Mouse (Mus musculus): ENCODE data around the gene Gm36176. TPM values are rescaled to one million over a fixed set of nuclear protein-coding genes. Genes with fewer than 3 reads are reported as not detected.
A peak's percentile ranks its signal among the peaks of the same experiment; 100 is the strongest.

Gene Gm36176
- total and polyA plus RNA-seq, 2 experiments from 2014 or later, result not detected

- Histone ChIP-seq H3K36me3 (ENCODE audit: insufficient read depth) (no peaks in the 10 kb centered on the region), H3K4me1 (ENCODE audit: insufficient read depth) (no peaks in the 10 kb centered on the region), H3K4me2 (ENCODE audit: low read depth) (no peak overlapping the region), H3K27ac (ENCODE audit: low read depth, low read length) (no peak overlapping the region), H3K9ac (no peak overlapping the region), H3K9me3 (ENCODE audit: low read length) (no peaks in the 10 kb centered on the region), H3K27me3 (ENCODE audit: insufficient read depth, low read length) (no peaks in the 10 kb centered on the region), H3K4me3 (ENCODE audit: low read depth, low read length) (no peak overlapping the region)
- ATAC-seq, result no peak
- no peak for DNase-seq
- 56% methylated on average over 6 of the region's 6 CpGs for WGBS
- peak; percentile 36 for TF ChIP-seq CTCF (IDR thresholded peaks at IDR 0.05; ENCODE audit: low read depth)
These were observed 32.4 kb downstream of the Gm36176 start for GRCm38 (mm10) chr10:77878985-77879384.

DNA sequence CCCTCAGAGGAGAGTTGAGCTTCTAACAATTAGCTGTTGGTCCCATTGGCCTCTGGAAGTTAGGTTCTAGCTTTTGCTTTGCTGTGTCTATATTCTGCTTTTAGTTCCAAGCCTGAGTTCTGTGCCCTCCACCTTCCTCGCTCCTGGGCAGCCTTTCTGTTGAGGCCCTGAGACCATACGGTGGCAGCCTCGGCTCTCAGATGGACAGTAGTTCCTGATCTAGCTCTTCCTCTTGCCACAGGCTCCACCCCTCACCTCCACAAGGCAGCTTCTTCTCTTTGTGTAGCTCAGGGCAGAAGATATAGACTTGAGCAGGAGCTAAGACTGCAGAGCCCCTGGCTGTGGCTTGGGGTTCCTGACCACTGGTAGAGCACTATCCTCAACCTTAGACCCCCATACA is 33.7 kb downstream of the Gm36176 start:
- Histone ChIP-seq H3K4me3 (ENCODE audit: low read depth, low read length) (no peak overlapping the region), H3K36me3 (ENCODE audit: insufficient read depth) (no peaks in the 10 kb centered on the region), H3K4me2 (ENCODE audit: low read depth) (no peak overlapping the region), H3K4me1 (ENCODE audit: insufficient read depth) (no peaks in the 10 kb centered on the region), H3K27me3 (ENCODE audit: insufficient read depth, low read length) (no peaks in the 10 kb centered on the region), H3K27ac (ENCODE audit: low read depth, low read length) (no peak overlapping the region), H3K9ac (no peak overlapping the region), H3K9me3 (ENCODE audit: low read length) (no peaks in the 10 kb centered on the region)
- no peak for TF ChIP-seq CTCF (IDR thresholded peaks at IDR 0.05; ENCODE audit: low read depth)
- ATAC-seq (no peak), DNase-seq (no peak)
- 87% methylated on average over 3 of the region's 3 CpGs for WGBS

GRCm38 (mm10) chr10:77882553-77882952 is 36.0 kb downstream of the Gm36176 start:
- H3K27me3 ChIP-seq (ENCODE audit: insufficient read depth, low read length), result no peaks in the 10 kb centered on the region
- no peaks in the 10 kb centered on the region for H3K9me3 ChIP-seq (ENCODE audit: low read length)
- no peaks in the 10 kb centered on the region for H3K4me1 ChIP-seq (ENCODE audit: insufficient read depth)
- 85% methylated on average over 5 of the region's 5 CpGs for WGBS
- no peak for DNase-seq
- H3K9ac ChIP-seq, result no peak overlapping the region
- no peak overlapping the region for H3K4me3 ChIP-seq (ENCODE audit: low read depth, low read length)
- no peaks in the 10 kb centered on the region for H3K36me3 ChIP-seq (ENCODE audit: insufficient read depth)
- no peak overlapping the region for H3K4me2 ChIP-seq (ENCODE audit: low read depth)
- no peak overlapping the region for H3K27ac ChIP-seq (ENCODE audit: low read depth, low read length)
- TF ChIP-seq CTCF (IDR thresholded peaks at IDR 0.05; ENCODE audit: low read depth), result peak; percentile 22; the same call in 1 of the 2 replicates
- no peak for ATAC-seq

DNA sequence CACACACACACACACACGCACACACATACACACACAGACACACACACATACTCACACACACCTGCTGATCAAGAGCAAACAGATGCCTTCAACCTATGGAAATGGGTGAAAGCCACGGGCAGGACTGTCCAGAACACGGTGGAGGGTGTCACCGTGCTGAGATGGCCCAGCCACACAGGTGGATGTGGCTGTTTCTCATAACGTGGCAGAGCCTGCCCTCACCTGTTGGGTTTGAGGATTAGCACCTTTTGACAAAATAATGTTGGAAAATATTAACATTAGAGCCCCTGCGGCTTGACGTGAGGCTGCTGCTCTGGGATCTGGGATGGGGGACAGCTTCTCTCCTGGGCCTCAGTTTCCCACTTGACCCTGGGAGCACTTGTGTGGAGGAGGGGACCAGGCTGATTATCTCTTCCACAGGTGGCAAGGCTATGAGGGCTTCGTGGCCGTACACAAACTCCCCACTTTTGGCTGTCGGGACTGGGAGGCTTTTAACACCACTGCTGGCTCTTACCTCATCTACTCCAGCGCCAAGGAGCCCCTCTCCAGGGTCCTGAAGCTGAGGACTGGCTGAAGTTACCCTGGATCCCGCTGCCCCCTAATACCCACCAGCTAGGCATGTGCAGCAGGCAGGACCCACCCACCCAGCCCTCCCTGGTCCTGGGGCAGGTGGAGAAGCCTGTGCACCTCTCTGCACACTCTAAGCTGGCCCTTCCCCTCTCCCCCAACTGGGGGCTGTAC is 39.6 kb downstream of the Gm36176 start:
- no peak for DNase-seq
- peak; percentile 48 for TF ChIP-seq CTCF (IDR thresholded peaks at IDR 0.05; ENCODE audit: low read depth)
- no peak overlapping the region for H3K4me3 ChIP-seq (ENCODE audit: low read depth, low read length)
- 57% methylated on average over 12 of the region's 12 CpGs for WGBS
- no peaks in the 10 kb centered on the region for H3K9me3 ChIP-seq (ENCODE audit: low read length)
- no peak overlapping the region for H3K4me2 ChIP-seq (ENCODE audit: low read depth)
- no peak for ATAC-seq
- H3K27me3 ChIP-seq (ENCODE audit: insufficient read depth, low read length), result no peaks in the 10 kb centered on the region
- no peaks in the 10 kb centered on the region for H3K4me1 ChIP-seq (ENCODE audit: insufficient read depth)
- no peaks in the 10 kb centered on the region for H3K36me3 ChIP-seq (ENCODE audit: insufficient read depth)
- H3K9ac ChIP-seq, result no peak overlapping the region
- H3K27ac ChIP-seq (ENCODE audit: low read depth, low read length), result no peak overlapping the region

DNA sequence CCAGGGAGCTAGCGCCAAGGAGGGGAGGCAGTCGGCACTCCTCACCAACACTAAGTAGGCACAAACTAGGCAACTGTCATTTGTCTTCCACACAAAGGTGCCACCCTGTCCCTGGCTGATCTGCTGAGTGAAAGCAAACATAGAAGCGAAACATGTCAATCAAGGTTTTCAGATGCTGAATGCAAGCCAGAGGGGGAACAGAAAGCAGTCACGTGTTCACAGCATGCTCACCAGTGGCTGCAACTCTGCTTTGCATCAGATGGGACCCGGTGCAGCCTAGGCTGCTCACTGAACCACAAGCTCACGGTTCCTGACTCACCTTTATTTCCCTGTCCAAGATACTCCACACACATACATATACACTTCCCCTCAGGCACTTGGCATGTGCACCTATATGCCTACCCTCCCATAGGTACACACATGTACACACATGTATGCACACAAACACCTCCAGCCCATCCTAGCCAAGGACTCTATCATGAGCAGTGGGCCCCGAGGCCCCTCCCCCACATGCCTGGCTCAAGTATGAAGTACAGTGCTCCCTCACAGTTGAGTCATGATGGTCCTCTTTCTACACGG is 44.5 kb downstream of the Gm36176 start:
- DNase-seq (no peak), ATAC-seq (no peak)
- Histone ChIP-seq H3K4me2 (ENCODE audit: low read depth) (no peak overlapping the region), H3K4me3 (ENCODE audit: low read depth, low read length) (no peak overlapping the region), H3K36me3 (ENCODE audit: insufficient read depth) (no peaks in the 10 kb centered on the region), H3K27ac (ENCODE audit: low read depth, low read length) (no peak overlapping the region), H3K9ac (no peak overlapping the region), H3K27me3 (ENCODE audit: insufficient read depth, low read length) (no peaks in the 10 kb centered on the region), H3K9me3 (ENCODE audit: low read length) (no peaks in the 10 kb centered on the region), H3K4me1 (ENCODE audit: insufficient read depth) (no peaks in the 10 kb centered on the region)
- 77% methylated on average over 8 of the region's 8 CpGs for WGBS
- no peak for TF ChIP-seq CTCF (IDR thresholded peaks at IDR 0.05; ENCODE audit: low read depth)

DNA sequence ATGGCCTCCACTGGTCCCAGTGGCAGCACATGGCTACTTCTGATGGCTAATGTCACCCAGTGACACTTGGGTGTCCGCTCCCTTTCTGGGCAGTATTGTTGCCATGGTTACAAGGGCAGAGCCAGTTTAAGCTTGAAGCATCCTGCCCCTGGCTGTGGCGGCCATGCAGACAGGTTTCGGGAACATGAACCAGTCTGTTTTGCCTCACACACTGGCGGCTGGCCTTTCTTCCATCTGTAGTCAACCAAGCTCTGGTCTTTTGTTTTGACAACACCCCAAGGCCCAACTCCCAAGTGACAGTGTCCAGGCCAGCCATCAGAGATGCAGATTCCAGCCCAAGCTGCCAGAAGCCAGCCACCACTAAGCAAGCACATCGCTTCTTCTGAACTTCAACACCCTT is 49.0 kb downstream of the Gm36176 start:
- no peak overlapping the region for H3K27ac ChIP-seq (ENCODE audit: low read depth, low read length)
- no peak for DNase-seq
- no peak overlapping the region for H3K4me2 ChIP-seq (ENCODE audit: low read depth)
- no peaks in the 10 kb centered on the region for H3K27me3 ChIP-seq (ENCODE audit: insufficient read depth, low read length)
- H3K4me3 ChIP-seq (ENCODE audit: low read depth, low read length), result no peak overlapping the region
- H3K9ac ChIP-seq, result no peak overlapping the region
- ATAC-seq, result peak; percentile 42
- no peaks in the 10 kb centered on the region for H3K36me3 ChIP-seq (ENCODE audit: insufficient read depth)
- 53% methylated on average over 5 of the region's 5 CpGs for WGBS
- H3K9me3 ChIP-seq (ENCODE audit: low read length), result no peaks in the 10 kb centered on the region
- H3K4me1 ChIP-seq (ENCODE audit: insufficient read depth), result no peaks in the 10 kb centered on the region
- no peak for TF ChIP-seq CTCF (IDR thresholded peaks at IDR 0.05; ENCODE audit: low read depth)

Other genes starting within 250 kb of the Gm36176 start
Only the 30 nearest of the 33 such genes appear.
- gene Tspear, start 160.2 kb upstream of the Gm36176 start, total RNA-seq (2014; rRNA removed), result 0.14 TPM in 1 of 2 replicates, not detected in the other
- 0.42 and 0.99 TPM in 2 replicates for gene Tspear, start 160.2 kb upstream of the Gm36176 start, polyA plus RNA-seq (2015; fragmentation: Nextera tagmentation; extraction: Ambion mirVana)
- not detected in 2 replicates for gene Gm19402, start 156.0 kb upstream of the Gm36176 start, total RNA-seq (2014; rRNA removed)
- gene Gm19402, start 156.0 kb upstream of the Gm36176 start, polyA plus RNA-seq (2015; fragmentation: Nextera tagmentation; extraction: Ambion mirVana), result not detected in 2 replicates
- gene Gm9508, start 149.6 kb upstream of the Gm36176 start, total RNA-seq (2014; rRNA removed), result not detected in 2 replicates
- gene Gm9508, start 149.6 kb upstream of the Gm36176 start, polyA plus RNA-seq (2015; fragmentation: Nextera tagmentation; extraction: Ambion mirVana), result not detected in 2 replicates
- not detected in 2 replicates for gene Gm10272, start 140.2 kb upstream of the Gm36176 start, total RNA-seq (2014; rRNA removed)
- not detected in 2 replicates for gene Gm10272, start 140.2 kb upstream of the Gm36176 start, polyA plus RNA-seq (2015; fragmentation: Nextera tagmentation; extraction: Ambion mirVana)
- gene Gm10024, start 135.3 kb upstream of the Gm36176 start, total RNA-seq (2014; rRNA removed), result not detected in 2 replicates
- not detected in 2 replicates for gene Gm10024, start 135.3 kb upstream of the Gm36176 start, polyA plus RNA-seq (2015; fragmentation: Nextera tagmentation; extraction: Ambion mirVana)
- not detected in 2 replicates for gene Gm10142, start 131.0 kb upstream of the Gm36176 start, total RNA-seq (2014; rRNA removed)
- gene Gm10142, start 131.0 kb upstream of the Gm36176 start, polyA plus RNA-seq (2015; fragmentation: Nextera tagmentation; extraction: Ambion mirVana), result not detected in 2 replicates
- gene Krtap12-1, start 126.2 kb upstream of the Gm36176 start, total RNA-seq (2014; rRNA removed), result not detected in 2 replicates
- gene Krtap12-1, start 126.2 kb upstream of the Gm36176 start, polyA plus RNA-seq (2015; fragmentation: Nextera tagmentation; extraction: Ambion mirVana), result not detected in 2 replicates
- not detected in 2 replicates for gene Gm10100, start 120.3 kb upstream of the Gm36176 start, total RNA-seq (2014; rRNA removed)
- gene Gm10100, start 120.3 kb upstream of the Gm36176 start, polyA plus RNA-seq (2015; fragmentation: Nextera tagmentation; extraction: Ambion mirVana), result not detected in 2 replicates
- not detected in 2 replicates for gene Gm18596, start 104.2 kb upstream of the Gm36176 start, total RNA-seq (2014; rRNA removed)
- not detected in 2 replicates for gene Gm18596, start 104.2 kb upstream of the Gm36176 start, polyA plus RNA-seq (2015; fragmentation: Nextera tagmentation; extraction: Ambion mirVana)
- not detected in 2 replicates for gene Gm9736, start 95.4 kb upstream of the Gm36176 start, total RNA-seq (2014; rRNA removed)
- gene Gm9736, start 95.4 kb upstream of the Gm36176 start, polyA plus RNA-seq (2015; fragmentation: Nextera tagmentation; extraction: Ambion mirVana), result not detected in 2 replicates
- not detected in 2 replicates for gene Gm3233, start 87.1 kb upstream of the Gm36176 start, total RNA-seq (2014; rRNA removed)
- gene Gm3233, start 87.1 kb upstream of the Gm36176 start, polyA plus RNA-seq (2015; fragmentation: Nextera tagmentation; extraction: Ambion mirVana), result not detected in 2 replicates
- not detected in 2 replicates for gene Gm3238, start 75.5 kb upstream of the Gm36176 start, total RNA-seq (2014; rRNA removed)
- not detected in 2 replicates for gene Gm3238, start 75.5 kb upstream of the Gm36176 start, polyA plus RNA-seq (2015; fragmentation: Nextera tagmentation; extraction: Ambion mirVana)
- gene Gm7138, start 69.9 kb upstream of the Gm36176 start, total RNA-seq (2014; rRNA removed), result not detected in 2 replicates
- gene Gm7138, start 69.9 kb upstream of the Gm36176 start, polyA plus RNA-seq (2015; fragmentation: Nextera tagmentation; extraction: Ambion mirVana), result not detected in 2 replicates
- not detected in 2 replicates for gene Gm3250, start 64.3 kb upstream of the Gm36176 start, total RNA-seq (2014; rRNA removed)
- not detected in 2 replicates for gene Gm3250, start 64.3 kb upstream of the Gm36176 start, polyA plus RNA-seq (2015; fragmentation: Nextera tagmentation; extraction: Ambion mirVana)
- gene Gm7137, start 58.6 kb upstream of the Gm36176 start, total RNA-seq (2014; rRNA removed), result not detected in 2 replicates
- gene Gm7137, start 58.6 kb upstream of the Gm36176 start, polyA plus RNA-seq (2015; fragmentation: Nextera tagmentation; extraction: Ambion mirVana), result not detected in 2 replicates
- not detected in 2 replicates for gene Gm9639, start 51.7 kb upstream of the Gm36176 start, total RNA-seq (2014; rRNA removed)
- gene Gm9639, start 51.7 kb upstream of the Gm36176 start, polyA plus RNA-seq (2015; fragmentation: Nextera tagmentation; extraction: Ambion mirVana), result not detected in 2 replicates
- gene Gm19668, start 47.7 kb upstream of the Gm36176 start, total RNA-seq (2014; rRNA removed), result not detected in 2 replicates
- gene Gm19668, start 47.7 kb upstream of the Gm36176 start, polyA plus RNA-seq (2015; fragmentation: Nextera tagmentation; extraction: Ambion mirVana), result not detected in 2 replicates
- not detected in 2 replicates for gene Gm9507, start 35.0 kb upstream of the Gm36176 start, total RNA-seq (2014; rRNA removed)
- gene Gm9507, start 35.0 kb upstream of the Gm36176 start, polyA plus RNA-seq (2015; fragmentation: Nextera tagmentation; extraction: Ambion mirVana), result not detected in 2 replicates
- not detected in 2 replicates for gene Gm2696, start 32.1 kb upstream of the Gm36176 start, total RNA-seq (2014; rRNA removed)
- not detected in 2 replicates for gene Gm2696, start 32.1 kb upstream of the Gm36176 start, polyA plus RNA-seq (2015; fragmentation: Nextera tagmentation; extraction: Ambion mirVana)
- not detected in 2 replicates for gene Krtap10-4, start 19.7 kb upstream of the Gm36176 start, total RNA-seq (2014; rRNA removed)
- not detected in 2 replicates for gene Krtap10-4, start 19.7 kb upstream of the Gm36176 start, polyA plus RNA-seq (2015; fragmentation: Nextera tagmentation; extraction: Ambion mirVana)
- gene Krtap10-10, start 10.9 kb upstream of the Gm36176 start, total RNA-seq (2014; rRNA removed), result not detected in 2 replicates
- gene Krtap10-10, start 10.9 kb upstream of the Gm36176 start, polyA plus RNA-seq (2015; fragmentation: Nextera tagmentation; extraction: Ambion mirVana), result not detected in 2 replicates
- gene Gm10318, start 6.1 kb downstream of the Gm36176 start, total RNA-seq (2014; rRNA removed), result not detected in 2 replicates
- not detected in 2 replicates for gene Gm10318, start 6.1 kb downstream of the Gm36176 start, polyA plus RNA-seq (2015; fragmentation: Nextera tagmentation; extraction: Ambion mirVana)
- 0.48 TPM in 1 of 2 replicates, not detected in the other for gene Gm3285, start 15.2 kb downstream of the Gm36176 start, total RNA-seq (2014; rRNA removed)
- gene Gm3285, start 15.2 kb downstream of the Gm36176 start, polyA plus RNA-seq (2015; fragmentation: Nextera tagmentation; extraction: Ambion mirVana), result not detected in 2 replicates
- gene Lrrc3, start 55.7 kb downstream of the Gm36176 start, total RNA-seq (2014; rRNA removed), result 19.7 and 24.1 TPM in 2 replicates
- gene Lrrc3, start 55.7 kb downstream of the Gm36176 start, polyA plus RNA-seq (2015; fragmentation: Nextera tagmentation; extraction: Ambion mirVana), result 15.7 and 22.4 TPM in 2 replicates
- 5.5 and 8.7 TPM in 2 replicates for gene Trpm2, start 123.8 kb downstream of the Gm36176 start, total RNA-seq (2014; rRNA removed)
- 2.4 and 4.5 TPM in 2 replicates for gene Trpm2, start 123.8 kb downstream of the Gm36176 start, polyA plus RNA-seq (2015; fragmentation: Nextera tagmentation; extraction: Ambion mirVana)
- gene 1810043G02Rik, start 131.7 kb downstream of the Gm36176 start, total RNA-seq (2014; rRNA removed), result 46.5 and 50.4 TPM in 2 replicates
- 54.5 and 56.8 TPM in 2 replicates for gene 1810043G02Rik, start 131.7 kb downstream of the Gm36176 start, polyA plus RNA-seq (2015; fragmentation: Nextera tagmentation; extraction: Ambion mirVana)
- 85.6 and 112 TPM in 2 replicates for gene Pfkl, start 163.3 kb downstream of the Gm36176 start, total RNA-seq (2014; rRNA removed)
- 57.3 and 72.9 TPM in 2 replicates for gene Pfkl, start 163.3 kb downstream of the Gm36176 start, polyA plus RNA-seq (2015; fragmentation: Nextera tagmentation; extraction: Ambion mirVana)
- not detected in 2 replicates for gene Dnmt3l, start 195.1 kb downstream of the Gm36176 start, total RNA-seq (2014; rRNA removed)
- not detected in 2 replicates for gene Dnmt3l, start 195.1 kb downstream of the Gm36176 start, polyA plus RNA-seq (2015; fragmentation: Nextera tagmentation; extraction: Ambion mirVana)
- 0.15 TPM in 1 of 2 replicates, not detected in the other for gene Aire, start 196.8 kb downstream of the Gm36176 start, total RNA-seq (2014; rRNA removed)
- 0.14 and 0.29 TPM in 2 replicates for gene Aire, start 196.8 kb downstream of the Gm36176 start, polyA plus RNA-seq (2015; fragmentation: Nextera tagmentation; extraction: Ambion mirVana)
- 1.9 and 2.0 TPM in 2 replicates for gene Icosl, start 222.5 kb downstream of the Gm36176 start, total RNA-seq (2014; rRNA removed)
- gene Icosl, start 222.5 kb downstream of the Gm36176 start, polyA plus RNA-seq (2015; fragmentation: Nextera tagmentation; extraction: Ambion mirVana), result 0.75 and 0.91 TPM in 2 replicates